Mouse (Mus musculus) limb, embryonic 15.5 days (tissue): ENCODE results near the gene Syt13. TPM values are rescaled to one million over a fixed set of nuclear protein-coding genes. Genes with fewer than 3 reads are reported as not detected.

Source experiments
- ATAC-seq: fragments of 200-750 bp; cut with Nextera tagmentation; 2 replicates; pipeline ENCODE4 v1.8.0; 2017; ENCODE audit warnings: low read depth, moderate TSS enrichment; ENCODE audit not compliant: insufficient number of reproducible peaks, low FRiP score, low TSS enrichment
- H3K27ac ChIP-seq: fragments of 300-500 bp; sonication (generic); 2 replicates; pipeline ENCODE4 v1.5.1; 2015; ENCODE audit warnings: moderate library complexity, mild to moderate bottlenecking, inconsistent platforms
- H3K27me3 ChIP-seq: fragments of 300-500 bp; sonication (generic); 2 replicates; pipeline ENCODE4 v1.6.1; 2015; ENCODE audit warnings: inconsistent platforms
- H3K36me3 ChIP-seq: fragments of 300-500 bp; sonication (generic); 2 replicates; pipeline ENCODE4 v1.6.1; 2015; ENCODE audit warnings: inconsistent platforms
- H3K4me1 ChIP-seq: fragments of 300-500 bp; sonication (generic); 2 replicates; pipeline ENCODE4 v1.6.1; 2015; ENCODE audit warnings: inconsistent platforms
- H3K4me2 ChIP-seq: fragments of 300-500 bp; sonication (generic); 2 replicates; pipeline ENCODE4 v1.6.1; 2015; ENCODE audit warnings: mild to moderate bottlenecking, inconsistent platforms
- H3K4me3 ChIP-seq: fragments of 300-500 bp; sonication (generic); 2 replicates; pipeline ENCODE4 v1.5.1; 2015; ENCODE audit warnings: mild to moderate bottlenecking, inconsistent platforms
- H3K9ac ChIP-seq: fragments of 300-500 bp; sonication (generic); 2 replicates; pipeline ENCODE4 v1.6.1; 2015; ENCODE audit warnings: inconsistent platforms
- H3K9me3 ChIP-seq: fragments of 300-500 bp; sonication (generic); 2 replicates; pipeline ENCODE4 v1.6.1; 2016; ENCODE audit warnings: inconsistent platforms
- WGBS: fragments of 180-500 bp; shearing (Covaris S2); methylation state at CpG from one replicate; pipeline ENCODE4 v1.1.7; 2015; 5-methylcytosine and 5-hydroxymethylcytosine counted together
- polyA plus RNA-seq: library from polyadenylated mRNA; unstranded; fragments of >200 nt; fragmentation: Nextera tagmentation; extraction: Ambion mirVana; gene quantifications from 2 replicates; pipeline ENCODE4 v1.2.1, GENCODE M21; 2015

The Syt13 gene
- polyA plus RNA-seq, 1 experiment from 2014 or later, result 6.2 TPM

DNA sequence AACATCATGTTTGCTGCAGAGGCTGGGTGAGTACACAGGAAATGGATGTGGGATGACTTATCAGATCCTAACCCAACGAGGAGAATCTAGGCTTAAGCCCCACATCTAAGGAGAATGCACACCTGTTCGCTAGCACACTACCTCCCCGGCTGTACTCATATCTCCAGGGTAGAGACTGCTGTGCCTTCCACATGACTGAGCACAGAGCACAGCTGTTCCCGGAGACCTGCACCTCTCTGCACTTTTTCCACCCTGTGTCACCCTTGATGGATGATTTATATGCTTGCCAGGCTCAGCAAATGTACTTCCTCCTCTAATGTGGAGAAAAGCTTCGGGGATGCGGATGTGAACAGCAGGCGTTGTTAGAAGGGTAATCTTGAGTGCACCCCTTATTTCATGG, 16.2 kb downstream of the Syt13 start:
- no peak for ATAC-seq
- Histone ChIP-seq H3K9ac (no peak overlapping the region), H3K4me3 (no peak overlapping the region), H3K9me3 (no peaks in the 10 kb centered on the region), H3K27ac (no peak overlapping the region), H3K4me2 (no peak overlapping the region), H3K27me3 (no peaks in the 10 kb centered on the region), H3K4me1 (peaks cover 13% of the 10 kb centered on the region), H3K36me3 (no peaks in the 10 kb centered on the region)
- 59% methylated on average over 7 of the region's 7 CpGs for WGBS

DNA sequence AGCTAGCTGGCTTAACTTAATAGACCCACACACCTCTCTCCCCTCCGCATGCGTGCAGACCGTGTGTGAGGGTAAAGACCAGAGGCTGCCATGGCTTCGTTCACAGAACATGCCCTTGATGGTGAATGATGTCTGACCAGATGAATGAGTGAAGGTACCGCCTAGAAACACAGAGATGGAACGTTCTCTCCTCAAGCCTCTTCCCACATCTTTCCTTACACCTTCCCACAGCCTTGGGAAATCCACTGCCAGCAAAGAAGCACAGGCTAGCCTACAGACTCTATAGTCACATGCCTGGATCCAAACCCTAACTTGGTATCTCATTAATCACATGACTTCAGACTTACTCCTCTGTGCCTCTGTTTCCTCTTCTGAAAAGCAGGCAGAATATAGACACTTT, 18.5 kb downstream of the Syt13 start:
- Histone ChIP-seq H3K36me3 (no peaks in the 10 kb centered on the region), H3K4me1 (peaks cover 13% of the 10 kb centered on the region), H3K9ac (no peak overlapping the region), H3K4me3 (no peak overlapping the region), H3K27ac (no peak overlapping the region), H3K4me2 (no peak overlapping the region), H3K27me3 (no peaks in the 10 kb centered on the region), H3K9me3 (no peaks in the 10 kb centered on the region)
- ATAC-seq, result no peak
- WGBS, result 81% methylated on average over 6 of the region's 6 CpGs

DNA sequence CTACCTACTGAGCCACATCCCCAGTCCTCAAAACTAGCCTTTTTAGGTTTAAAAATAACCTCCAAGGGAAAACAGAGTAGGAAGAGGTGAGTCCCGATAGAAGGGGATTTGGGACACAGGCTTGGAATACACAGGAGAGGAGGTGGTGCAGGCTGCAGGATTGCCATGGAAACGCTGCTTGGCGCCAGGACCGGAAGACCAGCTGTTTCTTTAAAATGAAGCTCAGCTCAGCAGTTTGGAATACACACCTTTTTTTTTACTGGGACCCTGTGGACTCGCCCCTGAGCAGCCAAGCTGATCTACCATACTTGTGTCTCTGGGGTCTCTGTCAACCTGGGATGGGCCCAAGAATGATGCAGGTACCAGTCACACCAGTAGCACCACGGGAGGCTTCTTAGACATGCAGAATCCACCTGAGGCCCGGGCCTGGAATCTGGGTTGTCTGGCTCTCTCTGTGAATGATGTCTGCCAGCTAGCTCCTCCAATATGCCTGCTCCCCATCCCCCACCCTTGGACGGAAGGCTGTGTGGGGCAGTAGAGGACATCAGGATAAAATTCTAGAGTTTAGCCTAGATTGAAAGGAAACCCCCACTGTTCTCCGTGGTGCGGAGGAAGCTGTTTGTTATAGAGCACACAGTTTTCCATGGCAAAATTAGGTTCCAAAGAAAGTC, 19.5 kb downstream of the Syt13 start:
- no peak overlapping the region; the same call in 1 of the 2 replicates for H3K27ac ChIP-seq
- ATAC-seq, result no peak
- H3K4me1 ChIP-seq, result peaks cover 13% of the 10 kb centered on the region
- 15% methylated on average over 10 of the region's 10 CpGs for WGBS
- no peaks in the 10 kb centered on the region for H3K27me3 ChIP-seq
- H3K4me2 ChIP-seq, result no peak overlapping the region
- H3K9me3 ChIP-seq, result no peaks in the 10 kb centered on the region
- no peak overlapping the region for H3K4me3 ChIP-seq
- no peaks in the 10 kb centered on the region for H3K36me3 ChIP-seq
- no peak overlapping the region for H3K9ac ChIP-seq

DNA sequence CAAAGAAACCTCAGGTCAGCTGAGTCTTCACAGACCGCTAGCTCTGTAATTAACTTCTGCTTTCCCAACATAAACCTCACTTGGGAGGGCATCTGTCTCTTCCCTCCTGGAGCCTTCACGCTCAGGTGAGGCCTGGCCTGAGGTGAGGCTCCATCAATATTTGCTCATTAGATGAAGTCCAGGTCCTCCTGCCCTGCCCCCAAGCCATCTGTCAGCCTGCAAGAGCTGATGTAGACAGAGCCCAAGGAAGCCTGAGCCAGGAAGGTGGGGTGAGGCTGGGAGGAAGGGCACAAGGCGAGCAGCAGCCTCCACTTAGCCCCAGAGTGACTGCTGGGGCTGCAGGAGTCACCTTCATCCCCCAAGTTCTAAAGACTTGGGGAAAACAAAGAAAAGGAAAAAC, 20.6 kb downstream of the Syt13 start:
- H3K4me1 ChIP-seq, result peaks cover 13% of the 10 kb centered on the region

DNA sequence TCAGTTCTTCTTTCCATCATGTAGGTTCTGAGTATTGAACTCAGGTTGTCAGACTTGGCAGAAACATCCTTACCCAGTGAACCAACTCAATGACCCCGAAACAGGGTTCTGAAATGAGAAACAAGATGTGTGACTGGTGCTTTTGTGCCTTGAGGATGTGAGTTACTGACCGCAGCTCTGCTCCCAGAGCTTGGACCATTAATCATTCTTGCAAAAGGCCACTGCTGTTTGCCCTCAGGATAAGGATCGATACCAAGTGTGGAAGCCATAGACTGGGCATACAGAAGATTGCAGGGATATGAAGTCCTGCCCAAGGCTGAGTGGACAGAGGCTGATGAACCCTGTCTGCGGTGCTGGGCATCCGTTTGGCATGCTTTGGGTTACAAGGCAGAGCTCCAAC, 23.2 kb downstream of the Syt13 start:
- peaks cover 13% of the 10 kb centered on the region for H3K4me1 ChIP-seq
- no peak overlapping the region for H3K4me2 ChIP-seq
- ATAC-seq, result no peak
- H3K4me3 ChIP-seq, result no peak overlapping the region
- WGBS, result 84% methylated on average over 5 of the region's 5 CpGs
- no peaks in the 10 kb centered on the region for H3K27me3 ChIP-seq
- no peaks in the 10 kb centered on the region for H3K36me3 ChIP-seq
- no peak overlapping the region for H3K27ac ChIP-seq
- no peaks in the 10 kb centered on the region for H3K9me3 ChIP-seq
- no peak overlapping the region for H3K9ac ChIP-seq

More for the DNA sequence above, 20.6 kb downstream of the Syt13 start:
- Histone ChIP-seq H3K9me3 (no peaks in the 10 kb centered on the region), H3K4me3 (no peak overlapping the region), H3K4me2 (no peak overlapping the region), H3K36me3 (no peaks in the 10 kb centered on the region), H3K27me3 (no peaks in the 10 kb centered on the region), H3K9ac (no peak overlapping the region), H3K27ac (no peak overlapping the region)
- ATAC-seq, result no peak
- WGBS, result 61% methylated on average over 3 of the region's 3 CpGs

DNA sequence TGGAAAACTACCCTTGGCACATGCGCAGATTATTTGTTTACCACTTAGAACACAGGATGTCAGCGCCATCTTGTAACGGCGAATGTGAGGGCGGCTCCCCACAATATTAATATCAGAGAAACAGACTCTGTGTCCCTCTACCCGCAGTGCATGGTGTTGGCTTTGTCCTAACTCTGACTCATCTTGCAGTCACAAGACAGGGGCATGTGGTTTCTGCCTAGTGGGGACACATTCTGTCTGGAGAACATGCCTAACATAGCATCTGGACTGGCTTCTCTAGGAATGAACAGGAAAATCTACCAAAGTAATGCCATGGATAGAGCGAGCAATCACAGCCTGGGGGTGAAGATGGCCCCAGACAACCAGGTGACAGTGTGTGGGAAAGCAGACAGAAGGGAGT, 23.9 kb downstream of the Syt13 start:
- Histone ChIP-seq H3K4me1 (peaks cover 11% of the 10 kb centered on the region), H3K9ac (no peak overlapping the region), H3K27ac (no peak overlapping the region), H3K27me3 (no peaks in the 10 kb centered on the region), H3K36me3 (no peaks in the 10 kb centered on the region), H3K9me3 (no peaks in the 10 kb centered on the region), H3K4me2 (no peak overlapping the region), H3K4me3 (no peak overlapping the region)
- WGBS, result 93% methylated on average over 7 of the region's 7 CpGs
- no peak for ATAC-seq

DNA sequence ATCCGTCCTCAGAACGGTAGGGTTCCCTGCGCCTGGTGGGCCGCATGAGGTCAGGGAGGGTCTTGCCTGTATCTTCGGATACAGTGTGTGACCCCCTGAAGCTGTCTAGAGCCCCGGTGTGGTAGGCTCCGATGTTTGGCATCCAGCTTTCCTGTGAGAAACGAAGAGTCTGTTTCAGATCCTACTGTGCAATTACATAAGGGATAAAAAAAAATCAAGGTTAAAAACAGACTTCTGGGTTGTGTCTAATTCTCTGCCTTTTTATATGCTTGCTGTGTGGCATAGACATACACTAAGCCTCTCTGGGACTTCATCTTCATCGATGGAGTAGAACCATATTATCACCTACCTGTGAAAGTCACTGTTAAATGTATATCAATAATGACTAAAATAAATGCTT, 26.1 kb downstream of the Syt13 start:
- ATAC-seq, result no peak
- H3K9me3 ChIP-seq, result no peaks in the 10 kb centered on the region
- no peaks in the 10 kb centered on the region for H3K36me3 ChIP-seq
- H3K27ac ChIP-seq, result no peak overlapping the region
- H3K4me3 ChIP-seq, result no peak overlapping the region
- WGBS, result 85% methylated on average over 9 of the region's 9 CpGs
- H3K27me3 ChIP-seq, result no peaks in the 10 kb centered on the region; the same call in 1 of the 2 replicates
- H3K4me2 ChIP-seq, result no peak overlapping the region
- no peak overlapping the region for H3K9ac ChIP-seq
- no peaks in the 10 kb centered on the region for H3K4me1 ChIP-seq

DNA sequence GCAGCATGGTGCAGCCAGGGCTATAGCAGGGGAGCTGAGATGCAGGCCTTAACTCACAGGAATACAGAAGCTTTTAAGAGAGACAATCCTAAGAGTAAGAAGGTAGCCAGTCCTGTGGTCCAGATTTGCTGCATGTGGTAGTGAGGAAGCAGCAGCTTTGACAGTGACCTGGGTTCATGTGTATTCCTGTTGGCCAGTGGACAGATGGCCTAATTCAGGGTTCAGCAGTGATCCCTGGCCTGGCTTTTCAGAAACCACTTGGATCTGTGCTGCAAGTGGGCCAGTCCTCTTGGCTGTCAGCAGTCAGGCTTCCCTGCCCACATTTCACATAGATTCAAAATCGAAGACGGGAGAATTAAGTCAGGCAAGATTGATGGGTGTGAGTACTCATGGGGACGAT, 26.6 kb downstream of the Syt13 start:
- Histone ChIP-seq H3K9me3 (no peaks in the 10 kb centered on the region), H3K27me3 (no peaks in the 10 kb centered on the region; the same call in 1 of the 2 replicates), H3K27ac (no peak overlapping the region), H3K4me2 (no peak overlapping the region), H3K9ac (no peak overlapping the region), H3K4me1 (no peaks in the 10 kb centered on the region), H3K4me3 (no peak overlapping the region), H3K36me3 (no peaks in the 10 kb centered on the region)
- no peak for ATAC-seq
- 71% methylated on average over 3 of the region's 3 CpGs for WGBS

DNA sequence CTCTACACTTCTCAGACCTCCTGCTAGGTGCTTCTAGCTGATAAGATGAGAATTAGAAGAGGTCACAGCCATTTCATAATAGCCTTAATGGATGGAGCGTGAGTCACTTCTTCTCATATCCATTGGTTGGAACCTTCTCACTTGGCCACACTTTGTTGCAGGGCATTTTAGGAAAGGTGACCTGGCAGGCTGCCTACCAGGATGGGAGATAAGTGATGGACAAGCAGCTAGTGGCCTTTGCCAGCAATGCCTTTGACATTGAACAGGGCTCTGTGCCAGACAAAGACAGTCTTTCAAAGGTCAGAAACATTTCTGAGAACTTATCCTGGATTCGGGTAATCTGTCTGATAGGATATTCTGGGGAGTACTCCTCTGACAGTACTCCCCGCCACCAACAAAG, 28.5 kb downstream of the Syt13 start:
- H3K9me3 ChIP-seq, result no peaks in the 10 kb centered on the region
- no peak for ATAC-seq
- H3K36me3 ChIP-seq, result no peaks in the 10 kb centered on the region
- H3K27ac ChIP-seq, result no peak overlapping the region
- WGBS, result 93% methylated on average over 3 of the region's 3 CpGs
- no peak overlapping the region for H3K9ac ChIP-seq
- H3K4me1 ChIP-seq, result peaks cover 13% of the 10 kb centered on the region
- H3K4me2 ChIP-seq, result no peak overlapping the region
- H3K4me3 ChIP-seq, result no peak overlapping the region
- no peaks in the 10 kb centered on the region; the same call in 1 of the 2 replicates for H3K27me3 ChIP-seq

DNA sequence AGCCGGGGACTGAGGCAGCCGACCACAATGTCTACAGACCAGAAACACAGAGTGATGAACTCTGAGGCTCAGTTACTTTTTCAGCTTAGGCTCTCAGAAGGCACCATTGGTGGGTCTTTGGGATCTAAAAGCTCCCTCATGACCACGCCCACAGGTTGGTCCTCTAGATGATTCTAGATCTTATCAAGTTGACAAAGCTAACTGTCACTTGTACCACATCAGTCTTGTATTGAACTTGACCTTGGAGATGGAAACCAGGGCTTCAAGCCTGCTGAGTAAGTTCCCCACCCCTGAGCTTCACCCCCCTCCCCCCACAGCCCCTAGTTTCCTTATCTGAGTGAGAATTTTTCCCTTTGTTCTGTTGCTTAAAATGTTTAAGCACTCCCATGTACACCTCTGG, 29.5 kb downstream of the Syt13 start:
- Histone ChIP-seq H3K27me3 (no peaks in the 10 kb centered on the region; the same call in 1 of the 2 replicates), H3K9me3 (no peaks in the 10 kb centered on the region), H3K36me3 (no peaks in the 10 kb centered on the region), H3K4me2 (no peak overlapping the region), H3K4me3 (no peak overlapping the region), H3K9ac (no peak overlapping the region), H3K27ac (no peak overlapping the region), H3K4me1 (peaks cover 15% of the 10 kb centered on the region)
- no peak for ATAC-seq
- 86% methylated on average over 3 of the region's 3 CpGs for WGBS

DNA sequence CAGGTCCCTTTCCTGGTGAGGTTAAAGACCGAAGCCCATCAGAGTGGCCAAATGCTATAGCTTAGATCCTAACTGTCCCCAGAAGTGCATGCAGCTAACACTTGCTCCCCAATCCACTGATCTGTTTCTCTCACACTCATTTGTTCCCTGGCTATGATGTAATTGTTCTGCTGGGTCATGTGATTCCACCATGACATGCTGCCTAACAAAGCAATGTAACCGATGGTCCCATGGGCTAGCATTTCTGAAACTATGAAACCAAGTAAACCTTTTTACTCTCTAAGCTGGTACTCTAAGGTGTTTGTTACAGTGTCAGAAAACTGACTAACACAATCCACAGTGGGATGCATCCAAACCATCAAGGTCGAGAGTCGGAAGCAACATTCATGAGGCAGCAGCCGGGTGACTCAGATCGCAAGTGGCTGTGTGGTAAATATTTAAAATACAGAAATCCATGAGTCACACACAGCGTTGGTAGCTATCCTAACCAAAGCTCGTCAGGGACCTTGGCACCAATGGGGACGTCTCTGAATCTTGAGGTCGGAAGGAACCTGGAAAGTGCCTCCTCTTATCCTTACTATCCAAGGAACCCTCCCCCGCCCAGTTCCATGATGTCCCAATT, 30.3 kb downstream of the Syt13 start:
- Histone ChIP-seq H3K4me3 (no peak overlapping the region), H3K36me3 (no peaks in the 10 kb centered on the region), H3K27ac (no peak overlapping the region), H3K9me3 (no peaks in the 10 kb centered on the region), H3K4me1 (peaks cover 15% of the 10 kb centered on the region), H3K9ac (no peak overlapping the region), H3K4me2 (no peak overlapping the region), H3K27me3 (no peaks in the 10 kb centered on the region; the same call in 1 of the 2 replicates)
- no peak for ATAC-seq
- WGBS, result 89% methylated on average over 11 of the region's 11 CpGs

DNA sequence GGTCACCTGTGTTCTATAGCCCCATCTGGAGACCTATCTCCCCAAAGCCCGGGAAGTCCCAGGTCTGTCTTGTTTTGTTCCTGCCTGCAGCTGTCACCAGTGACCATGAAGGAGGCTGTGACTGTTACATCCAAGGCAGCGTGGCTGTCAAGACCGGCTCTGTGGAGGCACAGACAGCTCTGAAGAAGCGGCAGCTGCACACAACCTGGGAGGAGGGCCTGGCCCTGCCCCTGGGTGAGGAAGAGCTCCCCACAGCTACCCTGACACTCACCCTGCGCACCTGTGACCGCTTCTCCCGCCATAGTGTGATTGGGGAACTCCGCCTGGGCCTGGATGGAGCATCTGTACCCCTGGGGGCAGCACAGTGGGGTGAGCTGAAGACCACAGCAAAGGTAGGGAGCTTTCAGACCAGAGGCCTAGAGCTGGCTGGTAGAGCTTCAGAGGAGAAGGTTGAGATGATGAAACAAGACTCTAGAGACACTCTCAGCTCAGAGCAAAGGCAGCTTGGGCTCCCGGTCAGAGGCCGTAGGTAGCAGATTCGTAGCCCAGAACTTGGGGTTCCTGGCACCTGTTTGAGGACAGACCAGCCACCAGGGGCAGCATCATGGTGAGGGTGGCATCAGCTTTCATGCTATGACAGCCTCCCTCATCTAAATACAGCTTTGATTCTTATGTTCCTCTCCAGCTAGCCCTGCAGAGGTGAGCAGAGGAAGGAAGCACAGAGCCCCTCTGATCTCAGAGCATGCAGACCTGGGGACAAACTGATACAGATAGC, 31.1 kb downstream of the Syt13 start:
- Histone ChIP-seq H3K4me3 (no peak overlapping the region), H3K27ac (no peak overlapping the region), H3K27me3 (no peaks in the 10 kb centered on the region; the same call in 1 of the 2 replicates), H3K36me3 (no peaks in the 10 kb centered on the region), H3K4me1 (peaks cover 15% of the 10 kb centered on the region), H3K9me3 (no peaks in the 10 kb centered on the region), H3K4me2 (no peak overlapping the region), H3K9ac (no peak overlapping the region)
- 87% methylated on average over 11 of the region's 11 CpGs for WGBS
- no peak for ATAC-seq
